Mouse (Mus musculus) spleen, adult 2 months (tissue): ENCODE measurements around the gene Cdc37.
A peak's percentile ranks its signal among the peaks of the same experiment; 100 is the strongest.

ENCODE experiments used
- CTCF ChIP-seq: fragments of 200-500 bp; IDR thresholded peaks from 2 replicates; pipeline ENCODE4 v1.5.1; 2011; ENCODE audit warnings: mild to moderate bottlenecking, inconsistent platforms; ENCODE audit not compliant: insufficient read depth, insufficient read length, insufficient replicate concordance; ENCODE audit errors: extremely low read depth
- POLR2A ChIP-seq: fragments of 200-500 bp; IDR thresholded peaks from 2 replicates; pipeline ENCODE4 v1.6.1; 2011; ENCODE audit warnings: low read depth, low read length, inconsistent platforms

DNA sequence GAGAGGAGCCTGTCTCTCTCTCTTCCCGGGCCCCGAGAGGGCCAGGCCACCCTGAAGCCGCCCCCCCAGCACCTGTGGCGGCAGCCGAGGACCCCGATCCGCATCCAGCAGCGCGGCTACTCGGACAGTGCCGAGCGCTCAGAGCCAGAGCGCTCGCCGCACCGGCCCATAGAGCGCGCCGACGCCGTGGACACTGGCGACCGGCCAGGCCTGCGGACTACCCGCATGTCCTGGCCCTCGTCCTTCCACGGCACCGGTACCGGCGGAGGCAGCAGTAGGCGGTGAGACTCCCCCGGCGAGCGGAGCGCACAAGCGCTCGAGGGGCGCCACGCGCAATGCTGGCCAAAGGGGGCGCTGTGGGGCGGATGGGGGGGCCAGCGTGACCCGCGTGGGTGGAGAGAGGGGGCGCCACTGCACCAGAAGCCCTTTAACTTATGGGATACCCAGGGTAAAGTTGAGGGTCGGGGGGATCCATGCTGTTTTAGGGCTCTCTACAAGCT is 16.2 kb upstream of the Cdc37 start:
- peak; percentile 44; the same call in 1 of the 2 replicates for TF ChIP-seq CTCF
- TF ChIP-seq POLR2A, result no peak
